Mouse (Mus musculus) forebrain, embryonic 10.5 days (tissue): ENCODE measurements around the gene Sh3rf3. TPM values are rescaled to one million over a fixed set of nuclear protein-coding genes. Genes with fewer than 3 reads are reported as not detected.

Experiments used
- DNase-seq: peaks from one replicate; pipeline ENCODE4 v3.0.0-alpha.2; 2017; ENCODE audit warnings: low spot score; ENCODE audit errors: extremely low spot score
- H3K27ac ChIP-seq: fragments of 300-500 bp; sonication (generic); 2 replicates; pipeline ENCODE4 v1.5.1; 2016; ENCODE audit warnings: mild to moderate bottlenecking
- H3K27me3 ChIP-seq: fragments of 300-500 bp; sonication (generic); 2 replicates; pipeline ENCODE4 v1.6.1; 2016; ENCODE audit warnings: mild to moderate bottlenecking; ENCODE audit not compliant: poor library complexity, severe bottlenecking
- H3K36me3 ChIP-seq: fragments of 300-500 bp; sonication (generic); replicated peaks from 2 replicates; pipeline ENCODE4 v1.6.1; 2016; ENCODE audit warnings: mild to moderate bottlenecking, moderate library complexity
- H3K4me1 ChIP-seq: fragments of 300-500 bp; sonication (generic); 2 replicates; pipeline ENCODE4 v1.6.1; 2016
- H3K4me3 ChIP-seq: fragments of 300-500 bp; sonication (generic); 2 replicates; pipeline ENCODE4 v1.5.1; 2016; ENCODE audit warnings: mild to moderate bottlenecking, moderate library complexity
- H3K9me3 ChIP-seq: fragments of 300-500 bp; sonication (generic); 2 replicates; pipeline ENCODE4 v1.6.1; 2016; ENCODE audit warnings: mild to moderate bottlenecking, moderate library complexity
- WGBS: fragments of 180-500 bp; shearing (Covaris S2); methylation state at CpG from one replicate; pipeline ENCODE4 v1.1.7; 2016; 5-methylcytosine and 5-hydroxymethylcytosine counted together
- polyA plus RNA-seq: library from polyadenylated mRNA; unstranded; fragments of >200 nt; fragmentation: Nextera tagmentation; extraction: Ambion mirVana; gene quantifications from 2 replicates; pipeline ENCODE4 v1.2.1, GENCODE M21; 2016

Sh3rf3 gene
- polyA plus RNA-seq, 1 experiment from 2014 or later = 0.48 TPM

DNA sequence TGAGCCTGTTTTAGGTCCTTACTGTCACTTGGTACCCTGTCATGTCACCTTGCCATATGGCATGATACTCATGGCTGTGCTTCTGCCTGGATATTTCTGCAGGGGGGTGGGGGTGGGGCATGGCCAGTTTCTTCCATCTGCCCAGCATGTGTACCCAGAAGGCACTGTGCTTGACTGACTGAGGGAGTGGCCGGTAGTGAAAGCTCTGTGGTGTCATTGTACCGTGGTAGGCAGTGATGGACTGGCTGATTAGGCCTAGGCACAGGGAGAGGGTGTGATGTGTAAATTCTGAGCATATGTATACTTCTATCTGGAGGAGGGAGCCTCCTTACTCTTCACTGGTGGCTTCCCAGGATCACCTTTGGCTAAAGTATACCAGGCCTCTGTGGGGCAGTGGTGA, 51.6 kb downstream of the Sh3rf3 start:
- no peak for DNase-seq
- 82% methylated on average over 2 of the region's 2 CpGs for WGBS
- Histone ChIP-seq H3K36me3 (no peaks in the 10 kb centered on the region), H3K9me3 (no peaks in the 10 kb centered on the region), H3K27ac (no peak overlapping the region), H3K27me3 (no peaks in the 10 kb centered on the region; the same call in 1 of the 2 replicates), H3K4me1 (0 out of 2 replicates have a peak, but pooled peaks cover 3% of the 10 kb centered on the region), H3K4me3 (no peak overlapping the region)

DNA sequence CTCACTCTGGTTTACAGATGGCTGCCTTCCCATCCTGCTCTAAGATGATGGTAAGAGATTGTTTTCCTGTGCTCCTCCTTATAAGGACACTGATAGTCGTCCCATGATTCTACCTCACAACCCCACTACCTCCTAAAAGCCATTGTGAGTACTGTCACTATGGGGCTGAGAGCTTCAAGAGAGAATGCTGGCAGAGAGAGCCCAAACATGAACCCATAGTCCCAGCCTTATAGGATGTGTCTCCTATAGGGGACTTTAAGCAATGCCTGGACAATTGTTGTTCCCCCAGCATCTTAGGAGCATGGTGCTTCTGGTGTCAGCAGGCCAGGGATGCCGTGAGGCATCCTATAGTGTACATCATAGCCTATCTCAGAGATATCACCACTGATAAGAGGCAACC, 54.4 kb downstream of the Sh3rf3 start:
- Histone ChIP-seq H3K27ac (no peak overlapping the region), H3K4me1 (0 out of 2 replicates have a peak, but pooled peaks cover 6% of the 10 kb centered on the region), H3K9me3 (no peaks in the 10 kb centered on the region), H3K4me3 (no peak overlapping the region), H3K36me3 (no peaks in the 10 kb centered on the region), H3K27me3 (no peaks in the 10 kb centered on the region; the same call in 1 of the 2 replicates)
- no peak for DNase-seq
- WGBS = 91% methylated on average over 2 of the region's 2 CpGs

DNA sequence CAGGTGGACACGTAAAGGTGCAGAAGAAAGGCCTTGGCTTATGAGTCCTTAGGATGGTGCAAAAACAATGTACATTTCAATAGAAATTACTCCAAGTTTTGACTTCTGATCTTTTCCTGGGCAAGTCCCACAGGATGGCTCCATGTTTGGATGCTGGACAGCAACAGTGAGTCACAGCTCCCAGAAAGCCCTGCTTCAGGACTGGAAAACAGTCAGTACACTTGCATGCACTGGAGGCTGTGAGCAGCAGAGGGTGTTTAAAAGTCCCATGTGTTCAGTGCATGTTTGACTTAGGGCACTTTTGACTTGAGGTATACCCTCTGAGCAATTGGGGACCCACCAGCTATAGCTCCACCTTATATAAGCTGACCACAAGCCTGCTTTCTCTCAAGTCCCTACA, 56.7 kb downstream of the Sh3rf3 start:
- 98% methylated on average over 1 of the region's 1 CpGs for WGBS
- DNase-seq = no peak

DNA sequence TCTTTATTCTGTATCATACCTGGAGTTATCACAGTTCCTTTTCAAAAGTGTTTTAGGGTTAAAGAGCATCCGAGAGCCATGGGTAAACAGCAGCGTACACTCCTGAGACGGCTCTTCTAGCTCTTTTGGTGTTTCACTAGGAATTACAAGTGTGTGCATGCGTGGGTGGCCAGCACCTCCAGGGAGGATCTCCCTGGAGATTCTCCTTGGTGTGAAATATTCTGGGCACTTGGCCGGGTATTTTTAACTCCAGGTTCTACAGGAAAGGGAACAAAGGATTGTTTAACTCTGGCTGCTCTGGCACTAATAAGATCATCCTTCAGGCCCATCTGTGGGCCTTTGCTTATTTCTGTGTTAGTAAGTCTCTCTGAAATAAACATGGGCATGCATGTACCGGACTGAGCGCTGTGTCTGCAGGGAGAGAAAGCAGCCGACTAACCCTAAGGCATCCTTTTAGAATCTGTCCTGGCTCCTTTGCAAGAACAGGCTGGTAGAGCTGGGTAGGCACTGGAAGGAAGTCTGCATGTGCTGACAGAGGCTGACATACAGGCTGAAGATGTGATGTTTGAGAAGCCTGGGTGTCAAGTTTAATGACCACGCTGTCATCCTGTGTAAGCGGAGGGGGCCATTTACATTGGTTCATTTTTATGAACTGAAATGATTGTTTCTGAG, 58.1 kb downstream of the Sh3rf3 start:
- Histone ChIP-seq H3K27ac (no peak overlapping the region), H3K4me3 (no peak overlapping the region), H3K4me1 (0 out of 2 replicates have a peak, but pooled peaks cover 3% of the 10 kb centered on the region), H3K27me3 (no peaks in the 10 kb centered on the region; the same call in 1 of the 2 replicates), H3K9me3 (no peaks in the 10 kb centered on the region), H3K36me3 (no peaks in the 10 kb centered on the region)
- no peak for DNase-seq
- WGBS = 84% methylated on average over 10 of the region's 10 CpGs

More for the DNA sequence above, 56.7 kb downstream of the Sh3rf3 start:
- no peaks in the 10 kb centered on the region for H3K36me3 ChIP-seq
- no peak overlapping the region for H3K4me3 ChIP-seq
- H3K27ac ChIP-seq = no peak overlapping the region
- H3K9me3 ChIP-seq = no peaks in the 10 kb centered on the region
- H3K27me3 ChIP-seq = no peaks in the 10 kb centered on the region; the same call in 1 of the 2 replicates
- 0 out of 2 replicates have a peak, but pooled peaks cover 3% of the 10 kb centered on the region for H3K4me1 ChIP-seq

DNA sequence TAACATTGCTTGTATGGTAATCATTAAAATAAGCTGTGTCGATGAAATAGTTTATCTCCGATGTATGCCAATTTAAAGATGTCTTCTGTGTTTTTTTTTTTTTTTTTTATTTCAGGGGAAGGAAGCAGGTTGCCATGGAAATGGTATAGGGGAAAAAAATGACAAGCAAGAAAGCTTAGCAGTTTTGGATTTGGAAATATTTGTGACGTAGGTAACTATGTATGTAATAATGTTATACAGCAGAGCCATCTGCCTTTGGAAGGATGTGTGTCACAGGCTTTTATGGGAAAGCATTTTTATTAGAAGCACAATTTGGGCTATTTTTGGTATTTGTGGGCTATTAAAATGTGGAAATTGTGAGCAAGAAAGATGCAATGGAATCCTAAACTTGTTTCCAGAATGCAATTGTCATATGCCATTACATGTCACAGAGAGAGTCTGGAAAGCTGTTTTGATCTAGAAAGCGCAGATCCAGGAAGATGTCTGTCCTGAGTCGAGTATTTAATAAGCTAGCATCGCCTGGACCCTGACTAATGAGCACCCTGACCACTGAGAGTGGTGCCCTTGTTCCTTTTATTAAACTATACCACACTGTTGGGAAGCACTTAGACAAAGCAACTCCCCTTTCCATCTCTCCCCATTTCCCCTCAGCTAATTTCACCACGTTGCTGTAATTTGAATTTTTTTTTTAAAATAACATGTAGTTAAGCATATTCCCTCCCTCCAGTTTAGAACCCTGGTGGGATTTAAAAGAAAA, 58.8 kb downstream of the Sh3rf3 start:
- 0 out of 2 replicates have a peak, but pooled peaks cover 3% of the 10 kb centered on the region for H3K4me1 ChIP-seq
- no peak overlapping the region for H3K27ac ChIP-seq
- H3K4me3 ChIP-seq = no peak overlapping the region
- H3K36me3 ChIP-seq = no peaks in the 10 kb centered on the region
- H3K27me3 ChIP-seq = no peaks in the 10 kb centered on the region; the same call in 1 of the 2 replicates
- no peaks in the 10 kb centered on the region for H3K9me3 ChIP-seq
- WGBS = 77% methylated on average over 7 of the region's 7 CpGs
- DNase-seq = no peak

DNA sequence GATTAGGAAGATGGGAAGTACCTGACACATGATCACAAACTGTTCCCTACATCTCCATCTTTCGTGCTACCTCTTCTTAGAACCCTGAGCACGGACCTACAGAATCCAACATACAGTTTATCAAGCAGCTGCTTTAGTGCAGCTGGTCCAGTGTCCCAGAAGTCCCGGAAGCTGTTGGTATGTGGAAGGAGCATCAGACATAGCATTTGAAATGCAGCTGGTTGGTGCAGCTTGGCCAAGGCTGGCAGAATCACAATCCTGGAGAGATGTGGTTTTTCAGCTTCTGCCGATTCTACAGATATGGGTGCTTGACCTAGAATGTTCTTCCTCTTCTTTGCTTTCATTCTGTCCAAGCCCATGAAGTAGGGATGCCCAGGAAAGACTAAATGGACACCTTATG, 64.7 kb downstream of the Sh3rf3 start:
- no peak for DNase-seq
- Histone ChIP-seq H3K27me3 (peaks cover 11% of the 10 kb centered on the region), H3K4me1 (no peaks in the 10 kb centered on the region), H3K36me3 (no peaks in the 10 kb centered on the region), H3K9me3 (peaks cover 4% of the 10 kb centered on the region; the same call in 1 of the 2 replicates), H3K27ac (no peak overlapping the region), H3K4me3 (no peak overlapping the region)
- 91% methylated on average over 4 of the region's 4 CpGs for WGBS

DNA sequence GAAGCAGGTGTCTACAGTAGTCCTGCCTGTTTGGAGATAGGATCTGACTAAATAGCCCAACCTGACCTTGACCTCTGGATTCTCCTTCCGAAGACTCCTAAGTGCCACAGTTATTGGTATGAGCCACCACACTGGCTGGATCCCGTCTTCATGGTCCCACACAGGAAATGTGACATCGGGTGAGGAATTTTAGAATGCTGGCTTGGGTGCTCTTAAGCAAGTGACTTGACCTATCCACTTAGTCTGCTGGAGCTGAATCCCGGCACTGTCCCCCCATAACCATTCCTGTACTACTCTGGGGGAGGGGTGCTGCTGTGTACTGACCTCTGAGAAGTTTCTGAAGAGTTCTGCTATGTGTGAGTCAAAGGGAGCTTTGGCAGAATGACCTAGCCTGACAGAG, 65.5 kb downstream of the Sh3rf3 start:
- Histone ChIP-seq H3K27me3 (peaks cover 19% of the 10 kb centered on the region), H3K36me3 (no peaks in the 10 kb centered on the region), H3K9me3 (peaks cover 9% of the 10 kb centered on the region; the same call in 1 of the 2 replicates), H3K27ac (no peak overlapping the region), H3K4me1 (no peaks in the 10 kb centered on the region), H3K4me3 (no peak overlapping the region)
- DNase-seq = no peak
- 92% methylated on average over 4 of the region's 4 CpGs for WGBS

DNA sequence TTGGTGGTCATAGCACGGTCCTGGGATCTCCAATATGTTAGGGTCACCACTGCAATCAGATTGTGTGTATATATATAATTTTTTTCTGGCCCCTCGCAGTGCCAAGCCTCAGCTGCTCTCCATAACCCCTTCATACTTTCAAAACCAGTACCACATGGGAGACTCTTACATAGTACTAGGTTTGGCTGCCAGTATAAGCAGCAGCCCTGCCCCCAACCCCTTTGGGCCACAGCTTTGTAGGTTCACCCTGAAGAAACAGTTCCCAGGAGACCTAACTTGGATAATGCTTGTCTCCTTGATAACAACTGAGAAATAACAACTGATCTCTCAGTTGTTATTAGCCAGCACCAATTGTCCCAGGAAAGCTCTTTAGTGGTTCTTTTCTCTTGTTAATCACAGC, 69.6 kb downstream of the Sh3rf3 start:
- H3K27me3 ChIP-seq = peaks cover 52% of the 10 kb centered on the region
- DNase-seq = no peak
- H3K27ac ChIP-seq = no peak overlapping the region
- no peak overlapping the region for H3K4me3 ChIP-seq
- no peaks in the 10 kb centered on the region for H3K36me3 ChIP-seq
- peaks cover 12% of the 10 kb centered on the region; the same call in 1 of the 2 replicates for H3K9me3 ChIP-seq
- 91% methylated on average over 2 of the region's 2 CpGs for WGBS
- peaks cover 11% of the 10 kb centered on the region for H3K4me1 ChIP-seq

DNA sequence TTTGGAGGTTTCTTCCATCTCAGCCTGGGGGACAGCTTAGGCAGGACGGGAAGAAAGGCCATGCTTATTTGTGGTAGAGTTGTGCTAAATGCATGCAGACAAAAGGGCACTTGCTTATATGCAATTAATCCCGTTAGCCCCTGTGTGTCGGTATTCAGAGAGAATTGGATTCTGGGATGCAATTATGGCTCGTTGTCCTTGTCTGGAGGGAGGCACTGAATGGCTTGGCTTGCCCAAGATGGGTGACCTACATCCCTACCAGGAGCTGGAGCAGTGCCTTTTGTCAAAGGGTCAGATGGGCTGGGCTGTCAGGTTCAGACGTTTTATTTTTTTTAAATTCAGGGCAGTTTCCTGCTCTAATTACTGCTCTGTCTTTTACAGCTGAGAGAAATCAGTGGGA, 72.2 kb downstream of the Sh3rf3 start:
- no peak overlapping the region for H3K4me3 ChIP-seq
- peaks cover 7% of the 10 kb centered on the region; the same call in 1 of the 2 replicates for H3K9me3 ChIP-seq
- peaks cover 16% of the 10 kb centered on the region for H3K4me1 ChIP-seq
- no peak for DNase-seq
- H3K36me3 ChIP-seq = no peaks in the 10 kb centered on the region
- H3K27me3 ChIP-seq = peaks cover 78% of the 10 kb centered on the region
- no peak overlapping the region for H3K27ac ChIP-seq
- WGBS = 16% methylated on average over 5 of the region's 5 CpGs

DNA sequence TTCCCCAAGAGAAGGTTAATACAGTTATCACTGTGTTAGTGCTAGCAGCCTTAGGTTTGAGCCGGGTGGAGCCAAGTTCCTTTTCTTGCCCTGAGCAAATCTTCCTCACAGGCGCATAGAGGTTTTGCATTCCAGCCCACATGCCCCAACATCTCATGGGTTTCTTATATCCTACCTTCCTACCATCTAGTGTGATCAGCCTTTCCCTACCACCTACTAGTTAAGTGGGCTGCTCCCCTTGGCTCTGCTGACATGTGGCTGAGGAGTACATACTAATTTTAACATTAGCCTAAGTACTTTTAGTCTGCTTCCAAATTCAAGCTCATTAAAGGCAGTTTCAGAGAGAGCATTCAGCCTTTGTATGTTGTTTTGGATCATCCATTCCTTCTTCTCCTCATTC, 72.7 kb downstream of the Sh3rf3 start:
- Histone ChIP-seq H3K36me3 (no peaks in the 10 kb centered on the region), H3K4me3 (no peak overlapping the region), H3K27me3 (peaks cover 82% of the 10 kb centered on the region), H3K4me1 (peaks cover 21% of the 10 kb centered on the region), H3K9me3 (peaks cover 7% of the 10 kb centered on the region; the same call in 1 of the 2 replicates), H3K27ac (no peak overlapping the region)
- WGBS = 81% methylated on average over 2 of the region's 2 CpGs
- no peak for DNase-seq

DNA sequence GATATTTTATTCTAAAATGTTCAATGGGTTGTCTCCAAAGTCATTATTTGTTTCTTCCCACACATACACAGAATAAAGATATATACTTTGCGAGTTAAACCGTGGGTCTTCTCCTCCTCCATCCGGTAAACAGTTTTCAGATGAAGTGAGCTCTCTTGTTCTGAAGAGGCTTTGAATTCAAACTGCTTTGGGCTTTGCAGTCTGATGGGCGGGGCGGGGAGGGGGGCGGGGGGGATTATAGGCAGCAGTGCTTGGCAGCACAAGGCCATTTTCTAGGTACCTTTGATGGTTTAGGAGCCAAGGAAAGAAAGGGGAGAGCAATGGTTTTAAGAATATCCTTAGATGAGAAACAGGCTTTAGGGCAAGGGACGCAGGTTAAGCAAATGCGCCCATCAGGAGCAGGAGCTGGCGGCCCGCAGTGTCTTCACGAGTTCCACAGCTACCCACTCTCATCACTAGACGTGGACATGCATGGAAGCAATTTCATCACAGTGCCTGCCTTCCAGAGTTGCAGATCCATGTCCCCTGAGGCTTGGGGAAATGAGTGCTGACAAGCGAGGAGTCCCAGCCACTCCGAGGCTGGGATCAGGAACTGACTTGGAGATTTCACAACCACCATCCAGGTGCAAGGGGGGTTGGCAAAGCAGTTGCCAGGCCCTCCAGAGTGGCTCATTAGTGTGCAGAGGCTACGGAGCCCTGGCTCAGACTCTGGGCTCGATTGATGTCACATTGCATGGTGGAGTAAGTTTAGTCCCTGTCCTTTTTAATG, 77.7 kb downstream of the Sh3rf3 start:
- no peak overlapping the region for H3K4me3 ChIP-seq
- peaks cover 22% of the 10 kb centered on the region for H3K4me1 ChIP-seq
- H3K27ac ChIP-seq = no peak overlapping the region
- 0 out of 2 replicates have a peak, but pooled peaks cover 3% of the 10 kb centered on the region for H3K9me3 ChIP-seq
- WGBS = 32% methylated on average over 16 of the region's 16 CpGs
- no peaks in the 10 kb centered on the region for H3K36me3 ChIP-seq
- H3K27me3 ChIP-seq = peaks cover 72% of the 10 kb centered on the region
- no peak for DNase-seq

DNA sequence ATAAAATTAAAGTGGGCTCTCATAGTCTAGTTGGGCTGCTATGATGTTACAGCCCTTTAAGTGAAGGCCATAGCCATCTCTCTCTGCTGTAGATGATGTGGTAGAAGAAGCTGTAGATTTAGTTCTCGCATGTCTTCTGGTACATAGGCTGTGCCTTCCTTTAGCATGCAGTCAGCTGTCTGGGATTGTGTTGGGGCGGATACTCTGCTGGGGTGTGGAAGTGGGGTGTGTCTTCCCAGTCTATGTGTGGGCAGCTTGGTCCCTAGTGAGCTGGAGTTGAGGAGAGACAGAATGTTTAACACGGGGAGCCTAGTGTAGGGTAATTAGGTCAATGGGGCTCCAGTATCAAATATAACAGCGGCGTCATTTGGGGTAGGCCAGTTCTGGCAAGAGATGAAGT, 82.3 kb downstream of the Sh3rf3 start:
- peaks cover 14% of the 10 kb centered on the region for H3K4me1 ChIP-seq
- no peak for DNase-seq
- H3K27me3 ChIP-seq = peaks cover 27% of the 10 kb centered on the region
- H3K4me3 ChIP-seq = no peak overlapping the region
- no peak overlapping the region for H3K27ac ChIP-seq
- WGBS = 92% methylated on average over 5 of the region's 5 CpGs
- H3K36me3 ChIP-seq = no peaks in the 10 kb centered on the region
- no peaks in the 10 kb centered on the region for H3K9me3 ChIP-seq
